Mouse (Mus musculus) heart, adult 9 months (tissue): ENCODE results near the gene Tmem242.

ENCODE experiments used
- DNase-seq, 2 experiments: peaks; one replicate each; pipeline ENCODE4 v3.0.0; 2022; ENCODE audit warnings: low spot score in 2 of 2

Gene Tmem242

DNA sequence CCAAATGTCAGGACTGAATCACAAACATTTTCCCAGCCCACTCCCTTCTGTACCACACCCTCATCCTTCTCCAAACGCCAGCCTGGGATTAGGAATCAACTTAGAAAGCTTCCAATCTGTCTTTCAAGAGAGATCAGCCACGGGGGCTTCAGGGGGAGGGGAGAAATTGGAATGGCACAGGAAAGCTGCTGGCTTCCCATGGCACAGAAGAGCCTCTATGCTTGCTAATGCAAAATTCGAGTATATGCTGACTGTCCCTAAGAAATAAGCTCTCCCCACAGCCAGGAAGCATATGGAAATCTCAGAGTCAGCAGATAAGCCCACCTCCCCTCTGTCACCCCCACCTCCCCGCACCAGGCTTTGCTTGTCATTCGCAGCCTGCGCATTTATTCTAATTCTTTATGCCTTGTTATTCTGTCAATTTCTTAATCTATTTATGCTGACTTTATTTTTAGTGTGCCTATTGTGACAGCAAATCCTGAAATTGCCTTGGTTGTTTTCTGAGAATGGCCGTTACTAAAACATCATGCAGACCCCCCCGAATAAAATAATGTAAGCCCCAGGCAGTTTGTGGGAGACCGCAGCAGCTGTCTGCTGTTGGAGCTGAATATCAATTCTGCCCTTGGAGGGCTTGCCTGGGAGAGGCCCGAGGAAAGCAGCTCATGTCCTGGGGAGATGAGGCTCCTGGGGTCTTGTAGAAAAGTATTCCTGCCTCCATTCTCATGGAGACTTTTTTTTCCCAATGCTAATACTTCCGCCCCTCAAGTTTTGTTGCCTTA, 62.7 kb downstream of the Tmem242 start:
- no peak for DNase-seq

DNA sequence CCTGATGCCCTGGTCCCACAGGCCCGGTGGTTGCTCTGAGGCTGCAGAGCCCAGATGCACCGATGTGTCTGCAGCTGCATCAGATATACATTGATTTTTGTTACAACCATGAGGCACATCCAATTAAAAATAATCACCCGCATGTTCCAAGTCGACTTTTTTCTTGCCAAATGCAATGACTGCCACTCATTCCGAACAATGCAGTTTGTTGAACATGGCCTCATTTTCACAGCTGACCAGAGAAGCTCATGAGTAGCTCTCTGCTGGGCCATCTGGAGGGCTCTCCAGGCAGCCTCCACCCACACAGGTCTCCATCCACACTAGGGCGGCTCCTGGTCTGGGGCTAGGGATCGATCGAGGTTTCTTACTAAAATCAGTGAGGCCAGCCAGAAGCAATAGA, 67.1 kb downstream of the Tmem242 start:
- no peak for DNase-seq

DNA sequence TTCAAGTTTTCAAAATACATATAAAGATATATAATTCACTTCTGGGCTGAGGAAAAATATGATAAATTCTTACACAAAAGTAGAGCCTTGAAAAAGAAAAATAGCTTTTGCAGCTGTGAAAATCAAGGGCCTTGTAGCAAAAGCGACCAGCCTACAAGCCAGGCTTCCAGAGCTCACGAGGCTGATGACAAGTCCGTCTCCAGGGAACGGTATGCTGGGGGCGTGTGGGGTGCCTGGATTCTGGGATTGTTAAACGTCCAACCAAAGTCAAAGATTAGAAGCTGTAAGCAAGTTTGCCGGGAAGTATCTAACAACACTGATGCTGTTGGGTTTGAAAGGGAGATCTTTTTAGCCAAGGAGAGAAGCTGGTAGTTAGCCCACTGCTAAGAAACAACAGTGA, 68.5 kb downstream of the Tmem242 start:
- no peak for DNase-seq

DNA sequence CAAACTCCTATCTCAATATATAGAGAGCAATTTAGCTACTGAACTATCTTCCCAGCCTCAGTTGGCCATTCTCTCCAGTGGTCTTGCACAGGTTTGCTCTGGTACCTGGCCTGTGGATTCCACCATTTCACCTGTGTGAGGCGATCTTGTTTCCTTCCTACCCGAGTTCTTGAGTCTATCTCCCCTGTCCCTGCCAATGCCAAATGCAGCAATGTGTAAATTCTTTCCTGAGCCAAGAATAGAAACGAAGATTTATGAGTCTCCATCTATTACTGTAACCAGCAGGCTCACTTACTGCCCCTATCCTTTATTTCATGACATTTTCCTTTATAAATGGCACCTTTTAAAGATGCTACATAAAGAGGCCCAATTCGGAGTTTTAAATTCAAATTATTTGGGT, 69.0 kb downstream of the Tmem242 start:
- DNase-seq = no peak

DNA sequence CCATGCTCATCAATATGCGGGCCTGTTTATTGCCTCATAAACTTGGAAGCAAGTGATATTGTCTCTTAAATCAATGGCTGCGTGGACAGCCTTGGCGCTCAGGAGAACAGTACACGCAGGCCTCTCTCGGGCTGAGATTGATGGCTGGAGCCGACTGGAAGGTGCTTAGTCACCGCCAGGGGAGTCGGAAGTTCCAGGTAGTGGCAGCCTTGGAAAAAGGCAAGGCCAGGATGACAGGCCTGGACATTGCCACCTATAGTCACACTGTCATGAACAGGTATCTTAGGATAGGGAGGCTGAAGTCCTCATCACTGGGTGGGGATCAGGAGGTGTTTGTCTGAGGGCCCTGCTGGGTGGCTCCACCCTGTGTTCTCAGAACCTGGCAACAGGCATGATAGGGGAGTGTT, 74.1 kb downstream of the Tmem242 start:
- DNase-seq = no peak
